Mouse (Mus musculus) spleen, adult 2 months (tissue): ENCODE results near the gene Vti1a.

ENCODE experiments used
- CTCF ChIP-seq: fragments of 200-500 bp; IDR thresholded peaks from 2 replicates; pipeline ENCODE4 v1.5.1; 2011; ENCODE audit warnings: mild to moderate bottlenecking, inconsistent platforms; ENCODE audit not compliant: insufficient read depth, insufficient read length, insufficient replicate concordance; ENCODE audit errors: extremely low read depth
- POLR2A ChIP-seq: fragments of 200-500 bp; IDR thresholded peaks from 2 replicates; pipeline ENCODE4 v1.6.1; 2011; ENCODE audit warnings: low read depth, low read length, inconsistent platforms

DNA sequence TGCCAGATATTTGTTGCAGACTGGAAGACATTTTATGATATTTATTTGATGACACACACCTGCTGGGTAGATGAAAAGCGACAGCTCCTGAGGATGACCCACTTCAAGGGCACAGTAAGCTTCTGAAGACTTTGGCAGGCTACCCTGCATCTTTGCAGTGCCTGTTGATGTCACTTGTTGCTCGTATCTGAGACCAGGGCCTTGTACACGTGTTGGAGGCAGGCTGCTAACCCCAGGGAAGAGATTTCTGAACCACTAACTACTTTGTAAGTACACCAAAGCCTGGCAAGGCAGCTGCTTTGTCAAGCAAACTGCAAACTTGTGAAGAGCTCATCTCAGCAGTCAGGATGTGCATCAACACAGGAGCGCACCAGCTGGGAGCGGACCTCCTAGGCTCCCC is 225.5 kb downstream of the Vti1a start:
- TF ChIP-seq CTCF = no peak
- TF ChIP-seq POLR2A = no peak
